Mouse (Mus musculus): ENCODE data around the gene Foxd3. TPM values are rescaled to one million over a fixed set of nuclear protein-coding genes. Genes with fewer than 3 reads are reported as not detected.

Gene Foxd3
- polyA plus RNA-seq, 1 experiment from 2014 or later, result not detected

GRCm38 (mm10) chr4:99657831-99658470 is 1.9 kb downstream of the Foxd3 start:
- Histone ChIP-seq H3K4me1 (replicated peaks) (peaks cover 41% of the 10 kb centered on the region), H3K4me3 (peak overlapping the region; percentile 42), H3K9ac (no peak overlapping the region), H3K36me3 (no peaks in the 10 kb centered on the region), H3K4me2 (peak overlapping the region; percentile 60), H3K27me3 (peaks cover 96% of the 10 kb centered on the region), H3K9me3 (replicated peaks) (no peaks in the 10 kb centered on the region), H3K27ac (no peak overlapping the region)
- no peak for ATAC-seq (replicated peaks; ENCODE audit: insufficient number of reproducible peaks, insufficient read depth, low FRiP score, low read depth)
- 2% methylated on average over 41 of the region's 41 CpGs for WGBS

GRCm38 (mm10) chr4:99658881-99659280 is 2.8 kb downstream of the Foxd3 start:
- ATAC-seq (replicated peaks; ENCODE audit: insufficient number of reproducible peaks, insufficient read depth, low FRiP score, low read depth), result no peak
- Histone ChIP-seq H3K27ac (no peak overlapping the region), H3K4me2 (no peak overlapping the region), H3K36me3 (no peaks in the 10 kb centered on the region), H3K27me3 (peaks cover 96% of the 10 kb centered on the region), H3K9ac (no peak overlapping the region), H3K9me3 (replicated peaks) (no peaks in the 10 kb centered on the region), H3K4me3 (no peak overlapping the region), H3K4me1 (replicated peaks) (peaks cover 42% of the 10 kb centered on the region)
- 17% methylated on average over 6 of the region's 6 CpGs for WGBS

GRCm38 (mm10) chr4:99659361-99660072 is 3.4 kb downstream of the Foxd3 start:
- no peak for ATAC-seq (replicated peaks; ENCODE audit: insufficient number of reproducible peaks, insufficient read depth, low FRiP score, low read depth)
- Histone ChIP-seq H3K36me3 (no peaks in the 10 kb centered on the region), H3K27me3 (peaks cover 94% of the 10 kb centered on the region), H3K4me3 (no peak overlapping the region), H3K4me2 (no peak overlapping the region), H3K9ac (no peak overlapping the region), H3K9me3 (replicated peaks) (no peaks in the 10 kb centered on the region), H3K27ac (no peak overlapping the region), H3K4me1 (replicated peaks) (peaks cover 42% of the 10 kb centered on the region)
- WGBS, result 3% methylated on average over 28 of the region's 28 CpGs

- under 1% methylated on average over 20 of the region's 20 CpGs for WGBS
- no peak for ATAC-seq (replicated peaks; ENCODE audit: insufficient number of reproducible peaks, insufficient read depth, low FRiP score, low read depth)
- H3K4me2 ChIP-seq, result peak overlapping the region; percentile 25
- H3K4me3 ChIP-seq, result no peak overlapping the region
- H3K27me3 ChIP-seq, result peaks cover 94% of the 10 kb centered on the region
- H3K36me3 ChIP-seq, result no peaks in the 10 kb centered on the region
- H3K9me3 ChIP-seq (replicated peaks), result no peaks in the 10 kb centered on the region
- no peak overlapping the region for H3K9ac ChIP-seq
- H3K27ac ChIP-seq, result no peak overlapping the region
- H3K4me1 ChIP-seq (replicated peaks), result peaks cover 42% of the 10 kb centered on the region
Measured at GRCm38 (mm10) chr4:99660073-99660611, 4.0 kb downstream of the Foxd3 start.

GRCm38 (mm10) chr4:99660981-99661380 is 4.9 kb downstream of the Foxd3 start:
- Histone ChIP-seq H3K9ac (no peak overlapping the region), H3K4me3 (peak overlapping the region; percentile 7; the same call in 1 of the 2 replicates), H3K36me3 (no peaks in the 10 kb centered on the region), H3K9me3 (replicated peaks) (no peaks in the 10 kb centered on the region), H3K4me1 (replicated peaks) (peaks cover 38% of the 10 kb centered on the region), H3K27ac (no peak overlapping the region), H3K4me2 (peak overlapping the region; percentile 45), H3K27me3 (peaks cover 95% of the 10 kb centered on the region)
- WGBS, result 0% methylated on average over 11 of the region's 11 CpGs
- ATAC-seq (replicated peaks; ENCODE audit: insufficient number of reproducible peaks, insufficient read depth, low FRiP score, low read depth), result no peak

- Histone ChIP-seq H3K27me3 (peaks cover 88% of the 10 kb centered on the region), H3K9ac (no peak overlapping the region), H3K9me3 (replicated peaks) (no peaks in the 10 kb centered on the region), H3K36me3 (no peaks in the 10 kb centered on the region), H3K27ac (no peak overlapping the region), H3K4me2 (no peak overlapping the region), H3K4me1 (replicated peaks) (peaks cover 29% of the 10 kb centered on the region), H3K4me3 (no peak overlapping the region)
- 8% methylated on average over 12 of the region's 12 CpGs for WGBS
- ATAC-seq (replicated peaks; ENCODE audit: insufficient number of reproducible peaks, insufficient read depth, low FRiP score, low read depth), result no peak
Measured at GRCm38 (mm10) chr4:99661956-99662355, 5.9 kb downstream of the Foxd3 start.

- Histone ChIP-seq H3K27ac (no peak overlapping the region), H3K27me3 (peaks cover 83% of the 10 kb centered on the region), H3K4me1 (replicated peaks) (peaks cover 24% of the 10 kb centered on the region), H3K9ac (no peak overlapping the region), H3K9me3 (replicated peaks) (no peaks in the 10 kb centered on the region), H3K4me3 (no peak overlapping the region), H3K36me3 (no peaks in the 10 kb centered on the region), H3K4me2 (no peak overlapping the region)
- no peak for ATAC-seq (replicated peaks; ENCODE audit: insufficient number of reproducible peaks, insufficient read depth, low FRiP score, low read depth)
- WGBS, result 13% methylated on average over 9 of the region's 9 CpGs
Measured at GRCm38 (mm10) chr4:99662431-99662830, 6.3 kb downstream of the Foxd3 start.

GRCm38 (mm10) chr4:99662841-99663567 is 6.9 kb downstream of the Foxd3 start:
- no peaks in the 10 kb centered on the region for H3K9me3 ChIP-seq (replicated peaks)
- peaks cover 81% of the 10 kb centered on the region for H3K27me3 ChIP-seq
- H3K4me1 ChIP-seq (replicated peaks), result peaks cover 18% of the 10 kb centered on the region
- 5% methylated on average over 34 of the region's 34 CpGs for WGBS
- no peak overlapping the region for H3K4me2 ChIP-seq
- H3K27ac ChIP-seq, result no peak overlapping the region
- no peak overlapping the region for H3K4me3 ChIP-seq
- no peak overlapping the region for H3K9ac ChIP-seq
- ATAC-seq (replicated peaks; ENCODE audit: insufficient number of reproducible peaks, insufficient read depth, low FRiP score, low read depth), result no peak
- no peaks in the 10 kb centered on the region for H3K36me3 ChIP-seq

- Histone ChIP-seq H3K27ac (no peak overlapping the region), H3K9ac (no peak overlapping the region), H3K4me1 (replicated peaks) (peaks cover 17% of the 10 kb centered on the region), H3K4me2 (no peak overlapping the region), H3K9me3 (replicated peaks) (no peaks in the 10 kb centered on the region), H3K36me3 (no peaks in the 10 kb centered on the region), H3K4me3 (no peak overlapping the region), H3K27me3 (peaks cover 77% of the 10 kb centered on the region)
- ATAC-seq (replicated peaks; ENCODE audit: insufficient number of reproducible peaks, insufficient read depth, low FRiP score, low read depth), result no peak
- WGBS, result 15% methylated on average over 8 of the region's 8 CpGs
Measured at GRCm38 (mm10) chr4:99663710-99664109, 7.6 kb downstream of the Foxd3 start.

GRCm38 (mm10) chr4:99670203-99670851 is 14.2 kb downstream of the Foxd3 start:
- WGBS, result 80% methylated on average over 7 of the region's 7 CpGs
- H3K4me3 ChIP-seq, result no peak overlapping the region
- H3K27ac ChIP-seq, result no peak overlapping the region
- H3K4me1 ChIP-seq (replicated peaks), result no peaks in the 10 kb centered on the region
- peaks cover 13% of the 10 kb centered on the region for H3K27me3 ChIP-seq
- H3K9me3 ChIP-seq (replicated peaks), result no peaks in the 10 kb centered on the region
- no peak overlapping the region for H3K4me2 ChIP-seq
- no peak overlapping the region for H3K9ac ChIP-seq
- no peaks in the 10 kb centered on the region for H3K36me3 ChIP-seq
- no peak for ATAC-seq (replicated peaks; ENCODE audit: insufficient number of reproducible peaks, insufficient read depth, low FRiP score, low read depth)

GRCm38 (mm10) chr4:99675191-99675590 is 19.1 kb downstream of the Foxd3 start:
- no peak overlapping the region for H3K27ac ChIP-seq
- H3K36me3 ChIP-seq, result no peaks in the 10 kb centered on the region
- H3K9ac ChIP-seq, result no peak overlapping the region
- ATAC-seq (replicated peaks; ENCODE audit: insufficient number of reproducible peaks, insufficient read depth, low FRiP score, low read depth), result no peak
- no peaks in the 10 kb centered on the region for H3K9me3 ChIP-seq (replicated peaks)
- H3K4me1 ChIP-seq (replicated peaks), result no peaks in the 10 kb centered on the region
- no peak overlapping the region for H3K4me2 ChIP-seq
- H3K27me3 ChIP-seq, result no peaks in the 10 kb centered on the region
- H3K4me3 ChIP-seq, result no peak overlapping the region

All from heart, embryonic 15.5 days (tissue).